Mouse (Mus musculus): ENCODE results near the gene B630019K06Rik.

DNA sequence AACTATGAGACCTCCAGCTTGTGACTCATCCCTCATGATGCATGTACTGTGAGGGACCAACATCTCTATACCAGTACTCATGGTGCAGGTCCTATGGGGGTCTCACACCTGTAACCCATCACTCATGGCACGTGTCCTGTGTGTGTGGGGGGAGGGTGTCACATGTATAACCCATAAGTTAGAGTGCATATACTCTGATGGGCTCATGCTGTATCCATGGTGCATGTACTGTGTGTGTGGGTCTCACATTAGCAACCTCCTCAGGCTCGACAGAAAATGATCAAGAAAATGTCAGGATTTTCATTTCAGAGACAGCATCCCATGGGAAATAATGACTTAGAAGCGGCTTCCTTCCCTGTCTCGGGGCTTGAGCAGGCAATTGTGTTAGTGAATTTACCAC is 28.9 kb downstream of the B630019K06Rik start:
- TF ChIP-seq CTCF (conservative IDR thresholded peaks at IDR 0.05; ENCODE audit: insufficient read depth, insufficient read length, low read depth, low read length) (no peak), POLR2A (IDR thresholded peaks at IDR 0.05; ENCODE audit: low read depth, low read length) (no peak)
